Mouse (Mus musculus): ENCODE data around the gene Insc.

Gene Insc

DNA sequence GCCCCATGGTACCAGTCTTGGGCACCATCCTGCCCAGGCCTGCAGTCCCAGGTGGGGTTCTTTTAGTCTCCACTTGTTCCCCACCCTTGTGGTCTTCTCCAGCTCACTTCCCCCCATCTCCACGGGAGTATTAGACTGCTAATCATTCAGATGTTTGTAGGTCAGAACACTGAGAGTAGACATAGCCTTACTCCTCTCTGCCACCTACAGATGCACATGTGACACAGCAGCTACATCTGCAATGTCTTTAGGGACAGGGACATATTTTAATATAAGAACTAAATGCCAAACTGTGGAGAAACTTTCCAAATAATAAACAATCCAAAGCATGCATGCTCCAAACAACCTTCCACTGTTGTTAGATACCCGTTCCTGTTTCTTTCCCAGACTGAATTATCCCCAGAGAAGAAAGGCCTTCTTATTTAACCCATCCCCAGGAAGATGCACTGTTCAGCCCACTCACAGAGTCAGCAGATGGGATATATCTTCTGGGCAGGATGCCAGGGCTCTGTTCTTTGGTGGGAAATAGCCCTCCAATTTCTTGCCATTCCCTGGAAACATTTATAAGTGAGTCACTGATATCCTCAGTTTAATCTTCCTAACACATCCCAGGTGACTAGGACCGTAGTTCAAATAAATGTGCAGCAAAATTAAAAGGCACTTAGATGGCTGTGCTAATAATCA lies 88.9 kb downstream of the Insc start:
- DNase-seq: no peak

DNA sequence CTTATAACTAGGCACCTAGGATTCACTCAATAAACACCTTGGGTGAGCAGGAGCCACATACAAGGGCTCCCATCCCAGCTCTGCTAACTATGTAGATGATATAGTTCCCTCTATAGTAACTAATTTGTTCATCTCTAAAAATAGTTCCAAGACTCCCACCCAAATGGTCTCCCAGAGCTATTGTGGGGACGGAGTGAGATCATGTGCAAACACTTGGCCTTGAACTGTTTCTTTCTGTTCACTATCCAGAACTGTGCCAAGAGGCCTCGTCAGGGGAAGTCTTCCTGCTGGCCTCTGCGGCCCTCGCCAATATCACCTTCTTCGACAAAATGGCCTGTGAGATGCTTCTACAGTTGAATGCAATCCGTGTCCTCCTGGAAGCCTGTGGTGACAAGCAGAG lies 91.0 kb downstream of the Insc start:
- DNase-seq: no peak

DNA sequence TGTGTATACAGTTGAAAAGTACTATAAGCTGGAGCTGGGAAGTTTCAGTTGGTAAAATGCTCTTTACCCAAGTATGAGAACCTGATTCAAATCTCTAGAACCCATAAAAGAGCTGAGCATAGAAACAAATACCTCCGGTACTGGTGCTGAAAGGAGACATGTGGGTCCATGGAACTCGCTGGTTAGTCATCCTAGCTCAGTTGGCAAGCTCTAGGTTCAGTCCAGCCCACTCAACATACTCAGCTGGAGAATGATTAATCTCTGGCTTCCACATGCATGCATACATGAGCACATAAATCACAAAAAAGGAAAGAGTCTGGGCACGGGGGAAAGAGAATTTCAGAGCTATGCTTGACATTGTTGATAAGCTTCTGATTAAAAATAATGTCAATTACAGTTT lies 93.8 kb downstream of the Insc start:
- no peak for DNase-seq

DNA sequence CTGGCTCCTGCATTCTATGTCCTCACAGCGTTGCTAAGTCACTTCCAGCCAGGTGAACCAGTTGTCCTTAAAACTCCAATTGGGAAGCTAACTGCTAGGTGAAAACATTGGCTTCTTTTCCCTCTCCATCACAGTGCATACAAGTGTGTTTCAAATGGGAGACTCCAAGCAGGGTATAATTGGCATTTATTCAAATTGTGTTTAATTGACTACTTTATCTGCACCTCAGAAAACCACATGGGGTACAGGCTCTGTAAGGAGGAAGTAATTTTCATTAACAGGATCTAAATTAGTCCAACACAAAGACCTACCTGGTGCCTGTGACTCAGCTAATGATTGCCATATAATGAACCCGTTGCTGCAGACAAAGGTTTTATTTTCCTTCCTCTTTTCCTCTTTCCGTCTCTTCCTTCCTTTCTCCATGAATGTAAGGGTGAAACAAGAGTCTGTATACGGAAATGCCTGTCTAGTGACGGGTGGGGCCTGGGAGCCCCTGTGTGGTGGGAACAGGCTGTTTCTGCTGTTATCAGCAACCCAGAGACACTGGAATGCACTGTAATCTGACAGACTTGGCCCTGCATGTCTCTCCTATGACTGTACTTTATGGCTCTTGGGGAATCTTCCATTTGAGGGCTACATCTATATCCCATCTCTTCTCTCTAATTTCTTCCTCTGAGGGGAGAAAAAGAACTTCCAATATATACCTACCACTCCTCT lies 96.7 kb downstream of the Insc start:
- DNase-seq: no peak

DNA sequence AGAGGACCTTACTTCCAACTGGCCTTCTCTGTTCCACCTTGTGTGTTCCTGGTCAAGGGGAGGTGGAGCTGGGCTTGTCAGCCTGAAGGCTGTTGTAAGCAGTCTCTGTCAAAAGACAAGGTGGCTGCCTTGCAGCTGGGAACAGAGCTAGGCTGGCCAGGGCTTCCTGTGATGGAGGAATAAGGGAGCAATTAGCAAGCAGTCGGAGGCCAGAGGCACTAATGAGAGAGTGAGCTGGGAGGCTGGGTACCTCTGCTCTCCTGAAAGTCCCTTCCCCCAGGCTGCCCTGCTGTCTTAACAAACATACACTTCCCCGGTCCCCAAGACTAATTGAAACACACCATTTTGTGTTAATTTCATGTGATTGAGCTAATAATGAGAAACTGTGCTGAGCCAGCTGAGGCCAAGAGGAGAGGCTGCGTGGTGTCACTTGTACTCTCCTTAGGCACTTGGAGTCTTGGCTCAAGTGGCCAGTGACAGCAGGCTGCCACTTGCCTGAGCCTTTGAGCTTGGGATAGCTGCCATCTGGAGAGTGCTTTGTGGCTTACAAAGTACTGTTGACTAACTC lies 99.2 kb downstream of the Insc start:
- DNase-seq: no peak

DNA sequence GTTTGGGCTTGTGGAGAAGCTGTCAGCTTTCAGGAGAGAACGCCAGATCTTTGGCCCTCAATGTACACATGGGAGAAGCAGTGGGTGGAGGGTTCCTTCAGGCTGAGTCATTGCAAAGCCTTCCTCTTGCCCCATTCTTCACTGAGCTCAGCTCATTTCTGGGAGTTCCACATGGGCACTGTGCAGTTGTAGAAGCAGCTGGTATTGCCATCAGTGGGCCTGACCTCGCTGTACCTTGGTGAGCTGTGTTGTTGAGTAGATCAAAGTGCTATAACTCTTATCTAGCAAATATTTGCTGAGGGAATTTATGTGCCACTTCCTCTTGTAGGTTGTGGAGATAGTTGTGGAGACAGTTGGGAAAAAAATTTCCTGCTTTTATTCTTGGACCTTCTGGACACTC lies 103.7 kb downstream of the Insc start:
- DNase-seq: no peak

DNA sequence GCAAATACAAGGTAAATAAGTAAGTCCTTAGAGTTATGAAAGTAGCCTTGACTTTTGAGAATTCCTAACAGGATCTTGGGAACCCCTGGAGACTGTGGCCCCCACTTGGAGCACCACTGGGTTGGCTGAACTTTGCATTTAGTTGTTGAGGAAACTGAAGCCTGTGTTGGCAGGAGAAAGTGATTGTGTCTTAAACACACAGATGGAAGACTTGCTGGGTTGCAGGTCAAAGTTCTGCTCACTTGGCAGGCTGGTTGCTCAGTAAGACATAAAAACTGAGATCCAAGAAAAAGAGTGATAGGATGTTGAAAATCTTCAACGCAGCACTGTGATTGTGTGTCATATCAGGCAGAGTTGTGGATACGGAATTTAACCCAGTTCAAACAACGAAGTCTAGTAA lies 108.9 kb downstream of the Insc start:
- DNase-seq: no peak

DNA sequence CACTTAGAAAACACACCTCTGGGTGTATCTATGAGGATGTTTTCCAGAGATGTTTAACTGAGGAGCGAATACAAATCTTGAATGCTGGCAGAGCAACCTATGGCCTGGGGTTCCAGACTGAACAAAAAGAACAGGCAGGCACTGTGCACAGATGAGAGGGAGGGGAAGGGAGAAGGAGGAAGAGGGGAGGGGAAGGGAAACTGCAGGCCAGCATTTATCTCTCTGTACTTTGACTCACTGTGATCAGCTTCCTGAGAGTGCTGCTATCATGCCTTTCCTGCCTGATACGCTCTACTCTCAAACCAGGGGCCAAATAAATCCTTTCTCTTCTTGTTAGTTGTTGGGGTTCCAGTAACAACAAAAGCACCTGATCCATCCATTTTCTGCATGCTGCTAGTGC lies 110.7 kb downstream of the Insc start:
- DNase-seq: no peak

DNA sequence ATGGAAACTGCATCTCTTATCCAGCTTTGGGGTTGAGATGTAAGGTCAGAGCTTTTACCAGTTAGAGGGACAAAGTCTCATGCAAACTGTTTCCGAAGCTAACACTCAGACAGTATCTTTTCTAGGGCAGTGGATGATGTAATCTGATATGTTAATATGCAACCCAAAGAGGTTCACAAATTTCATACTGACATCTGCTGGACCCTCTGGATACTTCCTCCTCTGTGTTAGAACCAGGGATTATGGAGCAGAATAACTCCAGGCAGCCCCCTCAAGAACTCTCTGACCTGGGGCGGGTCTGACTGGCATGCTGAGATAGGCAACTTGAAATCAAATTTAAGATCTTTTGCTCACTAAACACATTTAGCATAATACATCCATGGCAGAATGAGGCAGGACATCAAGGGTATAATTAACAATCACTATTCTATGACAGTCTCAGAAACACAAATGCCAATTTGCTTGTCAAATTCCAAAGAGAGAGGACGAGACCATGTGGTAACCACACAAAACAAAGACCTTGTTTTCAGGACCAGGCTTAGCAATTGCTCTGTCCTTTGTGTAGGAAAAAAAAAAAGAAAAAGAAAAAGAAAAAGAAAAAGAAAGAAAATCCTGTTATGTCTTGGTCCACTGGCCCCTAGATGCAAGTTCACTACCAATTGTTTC lies 117.5 kb downstream of the Insc start:
- no peak for DNase-seq

DNA sequence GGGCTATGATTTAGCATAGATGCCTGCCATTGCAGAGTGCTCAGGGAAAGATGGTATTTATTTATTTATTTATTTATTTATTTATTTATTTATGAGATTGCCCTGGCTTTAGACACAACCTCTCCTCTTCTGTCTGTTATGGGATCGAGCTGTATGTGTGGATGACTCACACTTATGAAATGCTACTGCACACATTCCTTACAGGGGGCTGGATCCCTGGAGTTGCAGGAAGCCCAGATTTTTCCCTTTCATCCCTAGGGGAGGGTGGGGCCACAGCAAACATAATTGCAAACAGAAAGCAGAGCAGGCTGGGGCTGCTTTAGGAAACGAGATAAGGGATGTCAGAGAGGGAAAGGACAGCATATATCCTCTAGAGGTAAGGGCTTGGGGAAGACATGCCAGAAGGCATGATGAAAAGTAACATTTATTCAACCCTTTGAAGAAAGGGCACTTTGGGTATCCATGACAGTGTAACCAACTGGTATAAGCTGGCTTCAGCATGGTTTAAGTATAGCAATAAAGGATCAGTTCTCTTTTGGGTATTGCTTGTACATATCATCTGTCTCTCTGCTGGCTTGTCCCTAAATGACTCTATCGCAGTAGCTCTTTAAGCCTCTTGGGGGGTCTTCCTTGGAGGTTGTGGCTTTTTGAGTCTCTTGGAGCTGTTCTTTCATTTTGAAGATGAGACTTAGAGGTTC lies 130.0 kb downstream of the Insc start:
- no peak for DNase-seq

DNA sequence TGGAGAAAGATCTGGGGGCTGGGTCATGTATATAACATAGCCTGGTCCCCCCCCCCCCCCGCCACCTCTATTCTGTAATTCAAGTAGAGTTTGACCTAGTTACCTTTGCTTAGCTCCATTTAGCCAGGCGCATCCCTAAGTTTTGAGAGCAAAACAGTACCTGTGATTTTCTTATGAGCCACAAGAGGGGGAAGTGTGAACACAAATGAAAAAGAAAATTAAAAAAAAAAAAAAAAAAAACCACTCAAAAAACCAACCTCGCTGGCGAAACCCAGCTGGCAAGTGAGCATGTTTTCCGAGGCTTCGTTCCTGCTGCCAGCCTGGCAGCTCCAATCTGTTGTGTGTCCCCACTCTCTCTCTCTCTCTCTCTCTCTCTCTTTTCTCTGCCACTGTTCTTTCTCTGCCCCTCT lies 130.5 kb downstream of the Insc start:
- DNase-seq: no peak

DNA sequence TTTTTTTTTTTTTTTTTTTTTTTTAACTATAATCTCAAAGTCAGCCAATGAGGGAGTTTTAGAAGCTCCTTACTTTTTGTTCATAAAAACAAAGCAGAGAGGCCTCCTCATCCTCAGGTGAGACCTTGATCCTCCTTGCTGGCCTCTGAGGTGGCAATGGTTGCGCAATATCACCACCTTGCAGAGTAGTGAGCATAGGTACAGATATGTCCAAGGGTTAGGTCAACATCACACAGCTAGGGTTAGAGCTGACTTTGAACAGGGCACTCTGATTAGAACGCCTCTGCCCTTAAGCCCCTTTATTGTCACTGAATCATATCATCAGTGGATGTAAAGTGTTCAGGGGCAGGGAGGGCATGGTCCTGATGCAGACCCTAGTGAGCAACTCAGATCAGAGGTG lies 131.1 kb downstream of the Insc start:
- DNase-seq: no peak

DNA sequence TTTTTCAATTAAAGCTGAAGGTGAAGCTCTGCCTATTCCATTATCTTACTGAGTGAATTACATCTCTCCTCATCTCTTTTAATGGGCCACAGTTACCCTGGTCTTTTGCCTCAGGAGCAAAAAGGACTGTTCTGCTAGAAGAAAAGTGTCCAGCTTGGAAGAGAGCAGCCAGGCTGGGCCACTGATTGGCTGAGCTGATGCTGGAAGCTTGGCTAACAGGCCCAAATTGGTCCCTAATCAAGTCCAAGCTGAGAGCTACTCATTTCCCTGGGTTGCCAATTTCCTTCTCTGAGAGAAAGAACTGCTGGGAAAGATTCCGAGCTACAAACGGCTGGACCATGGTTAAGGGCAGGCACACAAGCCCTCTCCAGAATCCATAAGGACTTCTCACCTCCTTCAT lies 140.1 kb downstream of the Insc start:
- no peak for DNase-seq

DNA sequence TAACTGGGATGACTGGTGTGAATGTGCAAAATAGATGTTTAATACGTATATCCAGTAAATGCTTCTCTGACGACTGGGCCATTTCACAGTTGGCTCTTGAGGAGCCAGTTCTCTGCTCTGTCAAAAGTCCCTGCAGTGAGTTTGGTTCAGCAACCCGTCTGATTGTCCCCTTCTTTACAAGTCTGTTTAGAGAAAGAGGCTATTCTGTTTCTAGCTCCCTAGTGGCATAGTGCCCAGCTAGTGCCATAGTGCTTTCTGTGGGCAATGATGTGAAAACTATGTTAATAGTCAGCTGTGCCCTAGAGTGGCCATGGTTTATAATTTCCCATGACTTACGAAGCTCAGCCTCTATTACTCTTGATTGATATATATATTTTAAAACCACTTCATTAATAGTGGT lies 143.4 kb downstream of the Insc start:
- peak; percentile 12 for DNase-seq

DNA sequence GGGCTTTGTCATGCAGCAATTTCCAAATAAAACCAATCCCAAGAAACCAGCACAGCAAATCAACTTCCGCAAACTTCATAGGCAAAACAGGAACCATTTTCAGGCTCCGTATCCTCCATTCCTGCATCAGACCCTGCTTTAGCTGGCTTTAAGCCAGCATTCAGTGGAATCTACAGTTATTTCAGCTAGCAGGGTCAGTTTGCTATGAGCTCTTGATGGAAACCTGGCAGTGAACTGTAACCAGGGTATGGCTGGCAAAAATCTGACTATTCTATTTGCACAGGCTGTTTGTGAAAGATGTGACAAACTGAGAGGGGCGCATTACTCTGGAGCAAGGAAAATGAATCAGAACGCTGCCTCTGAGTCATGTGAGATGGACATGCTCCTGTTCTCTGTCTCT lies 146.7 kb downstream of the Insc start:
- no peak for DNase-seq

DNA sequence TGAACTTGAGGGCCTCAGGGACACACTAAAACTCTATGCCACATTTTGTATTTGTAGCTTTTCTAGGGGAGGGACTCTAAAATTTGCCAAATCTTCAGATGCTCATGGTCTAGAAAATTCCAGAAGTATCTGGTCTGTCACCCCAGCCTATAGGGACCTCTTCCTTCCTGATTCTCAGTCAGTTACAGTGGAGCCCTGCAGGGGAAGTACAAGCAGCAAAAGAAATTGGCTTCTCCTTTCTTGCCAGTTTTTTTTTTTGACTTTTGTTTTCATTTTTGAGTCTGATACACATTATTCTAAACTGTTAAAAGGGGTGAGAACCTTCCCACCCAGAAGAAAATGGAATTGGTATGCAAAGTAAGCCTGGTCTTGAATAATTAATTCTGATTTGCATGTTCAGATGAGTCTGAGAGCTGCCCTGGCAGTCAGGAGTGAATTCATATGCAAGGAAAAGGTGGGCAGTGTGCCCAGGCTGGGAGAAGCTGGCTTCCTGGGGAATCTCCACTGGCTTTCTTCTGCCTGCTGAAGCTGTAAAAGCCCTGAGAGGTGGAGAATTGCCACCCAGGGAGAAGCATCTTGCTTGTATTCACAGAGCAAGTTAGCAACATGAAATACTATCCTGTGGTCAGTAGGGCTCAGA lies 149.2 kb downstream of the Insc start:
- DNase-seq: no peak

DNA sequence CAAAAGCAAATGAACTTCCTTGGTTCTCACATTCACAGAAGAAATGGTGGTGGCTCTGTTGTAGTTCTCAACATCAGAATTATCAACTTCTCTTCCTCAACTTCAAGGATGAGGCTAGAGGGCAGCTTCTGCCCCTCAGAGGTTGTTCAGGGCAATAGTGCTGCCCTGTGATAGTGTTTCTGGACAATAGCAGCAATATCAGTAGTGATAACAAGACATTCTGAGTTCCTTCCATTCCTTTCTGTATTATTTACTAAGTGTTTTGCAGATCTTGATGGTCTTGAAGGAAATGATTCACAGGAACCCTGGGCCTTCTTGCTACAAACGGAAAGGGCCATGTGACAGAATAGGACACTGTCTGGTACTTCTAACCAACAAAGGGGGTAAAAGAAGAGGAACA lies 150.4 kb downstream of the Insc start:
- DNase-seq: no peak

DNA sequence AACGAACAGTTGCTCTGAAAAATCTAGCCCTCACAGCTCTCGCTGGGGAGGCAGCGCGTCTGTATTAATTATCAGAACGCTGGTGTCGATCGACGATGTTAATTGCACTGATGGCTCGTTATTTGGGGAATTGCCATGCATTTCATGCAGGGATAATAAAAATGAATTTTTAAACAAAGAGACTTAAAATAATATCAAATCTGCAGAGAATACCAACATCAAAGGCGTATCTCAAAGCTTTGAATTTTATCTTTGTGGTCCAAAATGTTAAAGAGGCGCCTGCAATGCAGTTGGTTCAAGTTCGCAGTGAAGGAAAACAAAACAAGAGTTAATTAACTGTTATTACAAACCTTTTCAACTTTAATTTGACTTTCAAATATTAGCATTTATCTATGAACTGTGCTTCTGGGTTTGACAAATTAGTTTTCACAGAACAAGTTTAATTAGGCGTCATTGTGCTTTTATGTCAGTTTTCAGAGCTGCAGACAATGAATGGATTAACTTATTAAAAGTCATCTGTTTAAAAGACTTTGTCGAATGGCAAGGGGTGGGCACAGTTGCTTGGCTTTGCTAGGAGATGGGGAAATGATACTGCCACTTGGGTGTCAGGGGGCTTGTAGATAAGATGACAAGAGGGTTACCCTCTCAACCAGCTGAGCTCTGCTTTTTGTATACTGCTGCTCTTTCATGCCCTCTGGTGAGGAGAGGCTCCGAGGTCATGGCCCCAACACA lies 153.6 kb downstream of the Insc start:
- DNase-seq: no peak

Data from kidney, adult 18-20 months (tissue).